Mouse (Mus musculus) cerebellum, adult 2 months (tissue): ENCODE data around the gene Hpse.

Source experiments
- CTCF ChIP-seq: fragments of 200-500 bp; IDR thresholded peaks from 2 replicates; pipeline ENCODE4 v1.5.1; 2011; ENCODE audit warnings: low read depth, mild to moderate bottlenecking, control low read depth, low read length, moderate library complexity, borderline replicate concordance; ENCODE audit not compliant: insufficient read depth
- POLR2A ChIP-seq: fragments of 200-500 bp; IDR thresholded peaks from 2 replicates; pipeline ENCODE4 v1.6.1; 2011; ENCODE audit warnings: low read length, control low read depth, borderline replicate concordance; ENCODE audit not compliant: insufficient read depth

- no peak for TF ChIP-seq CTCF
- no peak for TF ChIP-seq POLR2A
Measured at GRCm38 (mm10) chr5:100761736-100762135, 42.2 kb upstream of the Hpse start.
